Mouse (Mus musculus): ENCODE data around the gene Trim63. TPM values are rescaled to one million over a fixed set of nuclear protein-coding genes. Genes with fewer than 3 reads are reported as not detected.
"Not testable (repeated sequence)": the region's sequence is repeated elsewhere in the genome, so short reads cannot be mapped to it uniquely, and the experiment has no call there.

The Trim63 gene
- polyA plus RNA-seq, 1 experiment, result 0.19 TPM

DNA sequence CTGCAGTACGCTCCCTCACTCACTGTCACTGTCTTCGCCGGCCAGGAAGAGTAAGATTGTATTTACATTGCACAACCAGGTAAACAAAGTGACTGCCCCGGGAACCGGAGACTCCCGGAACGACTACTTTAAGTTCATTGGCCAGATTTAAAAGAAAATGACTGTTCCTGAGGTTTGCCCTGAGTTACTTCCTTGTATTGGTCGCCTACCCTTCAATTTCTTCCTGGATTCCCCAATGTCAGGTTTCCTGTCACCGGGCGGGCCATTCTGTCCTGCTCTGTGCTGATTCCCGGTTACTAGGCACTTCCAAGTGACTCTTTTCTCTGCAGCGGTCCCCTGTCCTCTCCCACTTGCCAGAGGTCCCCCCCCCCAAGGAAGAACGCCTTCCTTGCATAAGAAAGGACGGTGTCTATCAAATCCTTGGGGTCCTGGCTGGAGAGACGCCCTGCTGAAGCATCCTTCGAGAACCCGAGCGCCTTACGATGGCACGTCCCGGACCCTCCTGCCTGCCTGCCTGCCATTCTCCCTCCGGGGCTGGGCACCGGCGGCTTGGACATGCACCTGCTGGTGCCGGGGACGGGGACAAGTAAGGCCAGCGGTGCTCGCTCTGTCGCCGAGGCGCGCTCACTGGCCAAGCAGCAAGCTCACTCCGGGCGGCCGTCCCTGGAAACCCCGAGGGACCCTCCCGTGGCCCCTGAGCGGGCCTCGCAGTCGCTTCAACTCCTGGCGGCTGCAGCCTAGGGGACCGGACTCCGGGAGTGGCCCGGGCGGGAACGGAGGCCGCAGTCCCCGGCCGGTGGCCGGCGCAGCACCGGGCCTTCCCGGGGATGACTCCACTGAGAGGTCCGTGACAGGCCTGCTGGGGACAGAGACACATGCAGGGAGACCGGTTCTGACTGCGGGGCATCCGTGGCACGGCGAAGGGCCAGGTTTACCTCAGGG, 28.4 kb upstream of the Trim63 start:
- TF ChIP-seq CTCF (IDR thresholded peaks at IDR 0.05; ENCODE audit: extremely low read depth, insufficient read depth, low read length) (no peak), POLR2A (IDR thresholded peaks at IDR 0.05; ENCODE audit: extremely low read depth, insufficient read depth, low read length) (no peak)
- no peak overlapping the region for H3K27ac ChIP-seq (ENCODE audit: insufficient read depth, low read length)

GRCm38 (mm10) chr4:134287168-134287564, 27.8 kb upstream of the Trim63 start:
- Histone ChIP-seq H3K4me1 (ENCODE audit: control insufficient read depth, insufficient read depth, low read length) (peaks cover 4% of the 10 kb centered on the region), H3K27ac (ENCODE audit: insufficient read depth, low read length) (peak overlapping the region; percentile 98), H3K4me3 (ENCODE audit: insufficient read depth, low read length) (peak overlapping the region; percentile 72)
- TF ChIP-seq CTCF (IDR thresholded peaks at IDR 0.05; ENCODE audit: extremely low read depth, insufficient read depth, low read length) (no peak), POLR2A (IDR thresholded peaks at IDR 0.05; ENCODE audit: extremely low read depth, insufficient read depth, low read length) (peak; percentile 69)

More for the DNA sequence above, 28.4 kb upstream of the Trim63 start:
- peaks cover 4% of the 10 kb centered on the region for H3K4me1 ChIP-seq (ENCODE audit: control insufficient read depth, insufficient read depth, low read length)
- peak overlapping the region; percentile 72 for H3K4me3 ChIP-seq (ENCODE audit: insufficient read depth, low read length)

DNA sequence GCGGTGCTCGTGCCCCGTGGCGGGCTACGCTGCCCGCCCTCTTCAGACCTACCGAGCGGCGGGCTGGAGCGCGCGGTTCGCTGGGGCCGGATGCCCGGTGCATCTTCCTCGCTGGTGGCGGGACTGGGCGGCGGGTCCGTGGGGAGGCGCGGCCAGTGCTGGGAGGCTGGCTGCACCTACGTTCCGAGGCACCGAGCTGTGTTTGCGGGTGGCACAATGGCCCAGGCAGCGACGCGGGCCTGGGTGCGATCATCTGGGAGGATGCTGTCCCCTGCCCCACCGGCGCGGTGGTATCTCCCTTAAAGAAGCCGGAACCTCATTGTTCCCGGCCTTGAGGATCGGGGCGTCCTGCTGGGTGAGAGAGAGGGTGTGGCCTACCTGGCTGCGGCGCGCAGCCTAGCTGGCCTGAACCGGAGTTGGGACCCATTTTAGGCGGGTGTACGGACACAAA, 27.3 kb upstream of the Trim63 start, which contains the start of gene Pdik1l:
Gene Pdik1l (minus strand): TSS at position 321 of the 451 bp plus-strand sequence.
- Histone ChIP-seq H3K27ac (ENCODE audit: insufficient read depth, low read length) (peak within 1 kb of the TSS; percentile 98), H3K4me1 (ENCODE audit: control insufficient read depth, insufficient read depth, low read length) (peaks cover 4% of the 10 kb centered on the region), H3K4me3 (ENCODE audit: insufficient read depth, low read length) (peak within 1 kb of the TSS; percentile 72)
- TF ChIP-seq POLR2A (IDR thresholded peaks at IDR 0.05; ENCODE audit: extremely low read depth, insufficient read depth, low read length), result 0 out of 2 replicates have a peak, but pooled peaks have one; percentile 23
- no peak for TF ChIP-seq CTCF (IDR thresholded peaks at IDR 0.05; ENCODE audit: extremely low read depth, insufficient read depth, low read length)

DNA sequence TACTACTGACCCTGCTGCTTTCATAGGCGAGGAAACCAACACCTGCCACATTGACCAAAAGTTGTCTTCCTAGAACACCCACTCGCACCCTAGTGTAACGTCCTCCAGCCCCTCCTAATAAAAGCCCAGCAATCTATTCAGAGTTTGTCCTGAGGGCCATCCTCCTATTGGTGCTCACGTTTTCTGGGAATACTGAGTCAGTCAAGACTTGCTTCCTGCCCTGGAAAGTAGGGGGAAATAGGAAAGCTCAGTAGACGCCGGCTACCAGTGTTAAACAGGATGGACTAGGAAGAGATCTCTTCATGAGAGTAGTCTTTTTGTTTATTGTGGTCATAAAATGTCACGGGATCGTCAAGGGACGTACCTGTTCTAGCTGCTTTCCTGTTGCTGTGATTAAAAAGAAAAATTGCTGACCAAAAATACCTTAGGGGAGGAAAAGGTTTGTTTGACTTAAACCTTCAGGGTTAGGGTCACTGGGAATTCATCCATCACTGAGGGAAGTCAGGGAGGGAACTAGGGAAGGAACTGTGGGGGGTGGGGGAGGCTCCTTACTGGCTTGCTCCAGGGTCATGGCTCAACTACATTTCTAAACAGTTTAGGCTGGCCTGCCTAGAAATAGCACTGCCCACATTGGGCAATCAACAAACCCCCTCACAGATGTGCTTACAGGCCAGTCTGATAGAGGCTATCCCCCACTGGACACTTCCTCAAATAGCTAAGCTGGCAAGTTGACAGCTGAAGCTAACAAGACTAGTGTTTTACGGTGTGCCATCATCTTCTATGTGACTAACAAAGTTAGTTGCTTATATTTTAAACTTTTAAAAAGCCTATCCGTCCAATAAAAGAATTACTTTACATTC, 26.3 kb upstream of the Trim63 start:
- Histone ChIP-seq H3K4me3 (ENCODE audit: insufficient read depth, low read length) (peak overlapping the region; percentile 72; the same call in 1 of the 2 replicates), H3K4me1 (ENCODE audit: control insufficient read depth, insufficient read depth, low read length) (peaks cover 4% of the 10 kb centered on the region), H3K27ac (ENCODE audit: insufficient read depth, low read length) (no peak overlapping the region)
- no peak for TF ChIP-seq CTCF (IDR thresholded peaks at IDR 0.05; ENCODE audit: extremely low read depth, insufficient read depth, low read length)
- TF ChIP-seq POLR2A (IDR thresholded peaks at IDR 0.05; ENCODE audit: extremely low read depth, insufficient read depth, low read length), result no peak

DNA sequence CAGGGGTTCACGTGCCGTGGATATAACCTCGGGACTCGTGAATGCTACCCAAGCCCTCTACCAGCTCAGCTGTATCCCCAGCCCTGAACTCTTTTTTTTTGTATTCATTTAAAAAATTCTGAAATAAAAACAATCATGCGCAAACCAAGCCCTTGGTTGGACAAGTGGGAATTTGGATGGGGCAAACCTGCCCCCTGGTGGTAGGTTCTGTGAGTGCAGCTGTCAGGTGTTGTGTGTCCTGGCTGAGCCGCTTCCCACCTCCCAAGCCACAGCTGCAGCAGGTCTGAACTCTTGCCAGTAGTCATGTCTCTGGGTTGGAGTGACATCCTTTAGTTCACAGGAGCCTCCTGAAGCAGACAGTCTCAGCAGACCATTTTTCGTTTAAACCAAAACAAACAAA, 22.9 kb upstream of the Trim63 start:
- no peak for TF ChIP-seq POLR2A (IDR thresholded peaks at IDR 0.05; ENCODE audit: extremely low read depth, insufficient read depth, low read length)
- peak; percentile 91 for TF ChIP-seq CTCF (IDR thresholded peaks at IDR 0.05; ENCODE audit: extremely low read depth, insufficient read depth, low read length)
- Histone ChIP-seq H3K4me3 (ENCODE audit: insufficient read depth, low read length) (no peak overlapping the region), H3K4me1 (ENCODE audit: control insufficient read depth, insufficient read depth, low read length) (peaks cover 2% of the 10 kb centered on the region), H3K27ac (ENCODE audit: insufficient read depth, low read length) (no peak overlapping the region)

DNA sequence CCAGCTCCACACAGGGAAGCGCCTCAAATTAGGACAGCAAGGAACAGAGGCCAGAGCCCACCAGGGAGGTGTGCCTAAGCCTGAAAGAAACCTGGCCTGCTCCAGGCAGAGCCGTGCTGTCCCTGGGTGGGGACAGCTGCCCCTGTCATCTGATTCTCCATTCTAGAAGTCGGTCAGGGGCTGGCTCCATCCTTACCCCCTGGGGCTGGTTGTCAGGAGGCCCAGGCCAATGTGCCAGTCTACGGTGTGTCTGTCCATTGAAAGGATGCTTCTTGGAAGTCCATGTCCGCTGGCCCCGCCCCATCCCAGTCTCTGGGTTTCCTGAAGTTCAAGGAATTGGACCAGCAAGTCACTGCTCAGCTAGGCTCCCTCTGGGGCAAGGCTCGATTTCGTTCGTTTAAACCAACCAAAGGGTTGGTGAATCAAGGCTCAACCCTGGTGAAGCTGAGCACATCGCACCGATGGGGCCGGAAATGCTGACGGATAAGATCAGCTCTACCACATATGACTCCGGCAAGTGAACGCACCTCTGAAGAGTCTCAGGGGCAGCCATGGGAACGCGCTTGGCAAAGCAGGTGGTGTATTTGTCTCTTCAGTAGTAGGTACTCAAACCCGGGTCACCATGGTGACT, 21.7 kb upstream of the Trim63 start:
- TF ChIP-seq CTCF (IDR thresholded peaks at IDR 0.05; ENCODE audit: extremely low read depth, insufficient read depth, low read length), result no peak
- Histone ChIP-seq H3K27ac (ENCODE audit: insufficient read depth, low read length) (no peak overlapping the region), H3K4me1 (ENCODE audit: control insufficient read depth, insufficient read depth, low read length) (peaks cover 2% of the 10 kb centered on the region), H3K4me3 (ENCODE audit: insufficient read depth, low read length) (no peak overlapping the region)

GRCm38 (mm10) chr4:134293692-134294163, 21.2 kb upstream of the Trim63 start:
- TF ChIP-seq POLR2A (IDR thresholded peaks at IDR 0.05; ENCODE audit: extremely low read depth, insufficient read depth, low read length) (no peak), CTCF (IDR thresholded peaks at IDR 0.05; ENCODE audit: extremely low read depth, insufficient read depth, low read length) (no peak)
- Histone ChIP-seq H3K27ac (ENCODE audit: insufficient read depth, low read length) (no peak overlapping the region), H3K4me1 (ENCODE audit: control insufficient read depth, insufficient read depth, low read length) (no peaks in the 10 kb centered on the region; the same call in 1 of the 2 replicates), H3K4me3 (ENCODE audit: insufficient read depth, low read length) (no peak overlapping the region)

- H3K4me3 ChIP-seq (ENCODE audit: insufficient read depth, low read length); H3K4me1 ChIP-seq (ENCODE audit: control insufficient read depth, insufficient read depth, low read length); H3K27ac ChIP-seq (ENCODE audit: insufficient read depth, low read length): not testable (repeated sequence)
Measured at GRCm38 (mm10) chr4:134296096-134296495, 18.8 kb upstream of the Trim63 start.

GRCm38 (mm10) chr4:134296523-134296922, 18.4 kb upstream of the Trim63 start:
- Histone ChIP-seq H3K4me3 (ENCODE audit: insufficient read depth, low read length) (no peak overlapping the region), H3K27ac (ENCODE audit: insufficient read depth, low read length) (no peak overlapping the region)
- TF ChIP-seq POLR2A (IDR thresholded peaks at IDR 0.05; ENCODE audit: extremely low read depth, insufficient read depth, low read length), result no peak
- no peak for TF ChIP-seq CTCF (IDR thresholded peaks at IDR 0.05; ENCODE audit: extremely low read depth, insufficient read depth, low read length)

More at GRCm38 (mm10) chr4:134296523-134296922, 18.4 kb upstream of the Trim63 start:
- no peaks in the 10 kb centered on the region; the same call in 1 of the 2 replicates for H3K4me1 ChIP-seq (ENCODE audit: control insufficient read depth, insufficient read depth, low read length)

Measured in cortical plate, adult 2 months (tissue).